In the genomic region with DNA sequence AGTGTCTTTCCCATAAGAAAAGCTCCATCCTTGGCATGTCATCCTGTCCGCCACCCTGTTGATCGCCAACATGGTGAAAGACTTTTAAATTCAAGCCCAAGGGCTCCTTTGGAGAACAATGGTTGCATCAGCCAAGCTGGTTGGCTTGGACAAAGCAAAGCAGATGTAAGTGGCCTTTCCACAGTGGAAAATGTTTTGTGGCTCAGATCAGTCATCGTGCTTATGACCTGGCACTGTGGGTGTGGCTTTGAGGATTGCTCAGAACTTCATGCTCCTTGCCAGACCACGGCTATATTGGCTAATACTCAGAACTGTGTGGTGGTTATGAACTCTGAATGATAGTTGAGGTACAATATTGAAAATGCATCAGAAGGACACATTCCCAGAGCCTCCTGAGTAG, we compare ENCODE assay signal across 27 mouse cellular contexts.
DNase-seq lines count a peak whose midpoint lies in the region; ATAC-seq and TF ChIP-seq lines count a peak whose summit lies in the region.
"Had no signal": no experiment of that assay in that cellular context is flagged by ENCODE, and none has a peak within 500 bp of the region (broad histone marks: within the 10 kb centered on the region; RNA-seq: fewer than 3 reads in every experiment).

No protein-coding gene starts in this region.

- WGBS in hindbrain, embryonic 14.5 days: 92% methylated on average over 4 of the region's 4 CpGs
- 93% methylated on average over 4 of the region's 4 CpGs for WGBS in hindbrain, embryonic 10.5 days

- H3K4me1 ChIP-seq in hindbrain, embryonic 14.5 days (replicated peaks; ENCODE audit: control insufficient read depth, insufficient read depth, low read length): no peaks in the 10 kb centered on the region
- peaks cover 4% of the 10 kb centered on the region; the same call in 1 of the 2 replicates for H3K4me1 ChIP-seq in hindbrain, embryonic 10.5 days (replicated peaks)
- H3K4me1 ChIP-seq: forebrain, embryonic 12.5 days; hindbrain, embryonic 13.5 days; liver, embryonic 15.5 days; midbrain, embryonic 12.5 days; stomach, embryonic 15.5 days had no signal

- no peak for TF ChIP-seq CTCF in gastrocnemius, adult 2 months (IDR thresholded peaks at IDR 0.05)

- H3K9ac ChIP-seq in hindbrain, embryonic 14.5 days: no peak overlapping the region
- H3K9ac ChIP-seq: forebrain, embryonic 12.5 days; hindbrain, embryonic 13.5 days; liver, embryonic 15.5 days; midbrain, embryonic 12.5 days; neural tube, embryonic 15.5 days; stomach, embryonic 15.5 days had no signal

- no peak overlapping the region for H3K4me3 ChIP-seq in hindbrain, embryonic 14.5 days (replicated peaks; ENCODE audit: low read length)
- no peak overlapping the region for H3K4me3 ChIP-seq in gastrocnemius, adult 2 months
- no peak overlapping the region for H3K4me3 ChIP-seq in hindbrain, embryonic 10.5 days
- H3K4me3 ChIP-seq: forebrain, embryonic 12.5 days; hindbrain, embryonic 13.5 days; limb, embryonic 10.5 days; liver, embryonic 15.5 days; midbrain, embryonic 12.5 days; neural tube, embryonic 15.5 days; stomach, embryonic 15.5 days had no signal

- H3K36me3 ChIP-seq in hindbrain, embryonic 14.5 days (replicated peaks; ENCODE audit: control insufficient read depth, insufficient read depth): no peaks in the 10 kb centered on the region
- no peaks in the 10 kb centered on the region for H3K36me3 ChIP-seq in hindbrain, embryonic 10.5 days
- H3K36me3 ChIP-seq: forebrain, embryonic 12.5 days; hindbrain, embryonic 13.5 days; limb, embryonic 10.5 days; liver, embryonic 15.5 days; midbrain, embryonic 12.5 days; neural tube, embryonic 15.5 days; stomach, embryonic 15.5 days had no signal

- ATAC-seq in hindbrain, embryonic 14.5 days (ENCODE audit: low FRiP score): no peak
- ATAC-seq: inflammation-experienced regulatory T-cells, adult 6 months had no signal

- no peak overlapping the region for H3K4me2 ChIP-seq in hindbrain, embryonic 14.5 days (replicated peaks)
- H3K4me2 ChIP-seq: forebrain, embryonic 12.5 days; hindbrain, embryonic 13.5 days; liver, embryonic 15.5 days; midbrain, embryonic 12.5 days; neural tube, embryonic 15.5 days; stomach, embryonic 15.5 days had no signal

- DNase-seq in lung, adult 18-20 months: peak; percentile 11 to 42
- DNase-seq in lung, postnatal 14 days: no peak
- DNase-seq in 416B (ENCODE audit: low read depth): peak; percentile 4
- peak; percentile 53 for DNase-seq in adrenal gland, adult 8-10 months
- DNase-seq in fibroblast of lung, adult 2 months (ENCODE audit: low read depth): peak; percentile 26
- no peak for DNase-seq in hindbrain, embryonic 14.5 days (ENCODE audit: low spot score)
- no peak for DNase-seq in gastrocnemius, adult 2 months
- no peak for DNase-seq in hindbrain, embryonic 10.5 days (ENCODE audit: low spot score)
- DNase-seq: cerebellum, adult 11 months; cerebellum, adult 9-11 months; gastrocnemius, postnatal 14 days; kidney, adult 18-20 months; layer of hippocampus, adult 9-11 months; liver; right cerebral cortex, adult 18-20 months; right cerebral cortex, postnatal 4 days; thymus, adult 2 months had no signal

- intact Hi-C loops in gastrocnemius, adult 2 months (cut with DNase I): no loop called here

- no peaks in the 10 kb centered on the region for H3K27me3 ChIP-seq in hindbrain, embryonic 14.5 days (ENCODE audit: control insufficient read depth, insufficient read depth, low read length)
- H3K27me3 ChIP-seq in hindbrain, embryonic 10.5 days (ENCODE audit: insufficient read depth, poor library complexity, severe bottlenecking): no peaks in the 10 kb centered on the region
- H3K27me3 ChIP-seq: hindbrain, embryonic 13.5 days; liver, embryonic 15.5 days; midbrain, embryonic 12.5 days; neural tube, embryonic 15.5 days; stomach, embryonic 15.5 days had no signal

- H3K27ac ChIP-seq in hindbrain, embryonic 14.5 days: no peak overlapping the region
- no peak overlapping the region for H3K27ac ChIP-seq in gastrocnemius, adult 2 months
- no peak overlapping the region for H3K27ac ChIP-seq in hindbrain, embryonic 10.5 days
- H3K27ac ChIP-seq: forebrain, embryonic 12.5 days; hindbrain, embryonic 13.5 days; kidney, postnatal 0 days; limb, embryonic 10.5 days; liver, embryonic 15.5 days; macrophage; midbrain, embryonic 12.5 days; neural tube, embryonic 15.5 days; stomach, embryonic 15.5 days had no signal

- no peaks in the 10 kb centered on the region for H3K9me3 ChIP-seq in hindbrain, embryonic 14.5 days (ENCODE audit: control insufficient read depth, low read length)
- H3K9me3 ChIP-seq in hindbrain, embryonic 10.5 days: no peaks in the 10 kb centered on the region
- H3K9me3 ChIP-seq: forebrain, embryonic 12.5 days; hindbrain, embryonic 13.5 days; limb, embryonic 10.5 days; liver, embryonic 15.5 days; midbrain, embryonic 12.5 days; neural tube, embryonic 15.5 days; stomach, embryonic 15.5 days had no signal

Comparison
In these comparisons a context has a peak if more than half of its experiments do, and no peak if none do; other contexts are left out.
1. DNase-seq: peak in lung, adult 18-20 months (2 of 2), 416B (single experiment), adrenal gland, adult 8-10 months (single experiment) and fibroblast of lung, adult 2 months (single experiment); none in lung, postnatal 14 days (single experiment), hindbrain, embryonic 14.5 days (single experiment), gastrocnemius, adult 2 months (single experiment) and hindbrain, embryonic 10.5 days (single experiment).